Mouse (Mus musculus): ENCODE results near the gene Sept9. TPM values are rescaled to one million over a fixed set of nuclear protein-coding genes. Genes with fewer than 3 reads are reported as not detected.

Sept9 gene
- total and polyA plus RNA-seq, 3 experiments = 115 to 469 (median 292) TPM

DNA sequence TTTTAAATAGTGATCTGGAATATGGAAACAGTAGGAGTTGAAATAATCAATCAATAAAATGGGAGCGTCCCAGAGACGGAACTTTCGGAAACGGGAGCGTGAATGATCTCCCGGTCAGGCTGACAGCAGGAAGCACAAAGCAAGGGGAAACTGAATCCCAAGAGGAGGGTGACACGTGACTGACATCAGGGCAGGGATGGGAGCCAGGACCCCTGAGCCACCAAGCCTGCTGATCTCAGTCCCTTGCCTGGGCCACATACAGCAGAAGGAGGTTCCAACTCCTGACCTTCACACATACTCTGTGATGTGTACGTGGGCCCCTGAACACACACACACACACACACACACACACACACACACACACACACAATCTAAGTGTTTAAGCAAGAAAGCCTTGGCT lies 37.9 kb upstream of the Sept9 start:
- no peak overlapping the region for H3K4me3 ChIP-seq (ENCODE audit: low read depth, low read length)
- DNase-seq (ENCODE audit: low spot score) = no peak
- ATAC-seq (ENCODE audit: extremely low read depth, insufficient number of reproducible peaks, low FRiP score, poor library complexity, severe bottlenecking) = no peak
- no peaks in the 10 kb centered on the region for H3K9me3 ChIP-seq (replicated peaks)
- TF ChIP-seq CTCF (IDR thresholded peaks at IDR 0.05; ENCODE audit: low read depth, low read length) = no peak
- H3K27me3 ChIP-seq (ENCODE audit: insufficient read depth, low read length) = peaks cover 32% of the 10 kb centered on the region
- H3K4me1 ChIP-seq (ENCODE audit: insufficient read depth, low read depth, low read length) = no peaks in the 10 kb centered on the region; the same call in 1 of the 2 replicates
- peaks cover 44% of the 10 kb centered on the region for H3K36me3 ChIP-seq (replicated peaks)

- ATAC-seq (ENCODE audit: extremely low read depth, insufficient number of reproducible peaks, low FRiP score, poor library complexity, severe bottlenecking) (no peak), DNase-seq (ENCODE audit: low spot score) (no peak)
- Histone ChIP-seq H3K36me3 (replicated peaks) (peaks cover 28% of the 10 kb centered on the region), H3K9me3 (replicated peaks) (no peaks in the 10 kb centered on the region), H3K4me1 (ENCODE audit: insufficient read depth, low read depth, low read length) (no peaks in the 10 kb centered on the region; the same call in 1 of the 2 replicates), H3K4me3 (ENCODE audit: low read depth, low read length) (no peak overlapping the region), H3K27me3 (ENCODE audit: insufficient read depth, low read length) (peaks cover 47% of the 10 kb centered on the region)
- TF ChIP-seq GATA1 (IDR thresholded peaks at IDR 0.05; ENCODE audit: borderline replicate concordance, low read length) (no peak), GATA2 (IDR thresholded peaks at IDR 0.05; ENCODE audit: borderline replicate concordance, low read depth, low read length) (no peak), CTCF (IDR thresholded peaks at IDR 0.05; ENCODE audit: low read depth, low read length) (no peak), POLR2AphosphoS5 (IDR thresholded peaks at IDR 0.05; ENCODE audit: insufficient replicate concordance, low read depth, low read length) (no peak), TAL1 (conservative IDR thresholded peaks at IDR 0.05; ENCODE audit: low read depth, low read length) (no peak)
These were observed 36.4 kb upstream of the Sept9 start for GRCm38 (mm10) chr11:117163098-117163497.

GRCm38 (mm10) chr11:117163771-117164170 lies 35.7 kb upstream of the Sept9 start:
- DNase-seq (ENCODE audit: low spot score) = no peak
- Histone ChIP-seq H3K9me3 (replicated peaks) (no peaks in the 10 kb centered on the region), H3K27me3 (ENCODE audit: insufficient read depth, low read length) (peaks cover 53% of the 10 kb centered on the region), H3K36me3 (replicated peaks) (peaks cover 22% of the 10 kb centered on the region), H3K4me3 (ENCODE audit: low read depth, low read length) (no peak overlapping the region), H3K4me1 (ENCODE audit: insufficient read depth, low read depth, low read length) (no peaks in the 10 kb centered on the region; the same call in 1 of the 2 replicates)
- no peak for ATAC-seq (ENCODE audit: extremely low read depth, insufficient number of reproducible peaks, low FRiP score, poor library complexity, severe bottlenecking)
- TF ChIP-seq GATA1 (IDR thresholded peaks at IDR 0.05; ENCODE audit: borderline replicate concordance, low read length) = no peak
- TF ChIP-seq POLR2AphosphoS5 (IDR thresholded peaks at IDR 0.05; ENCODE audit: insufficient replicate concordance, low read depth, low read length) = no peak
- no peak for TF ChIP-seq TAL1 (conservative IDR thresholded peaks at IDR 0.05; ENCODE audit: low read depth, low read length)

- TF ChIP-seq CTCF (IDR thresholded peaks at IDR 0.05; ENCODE audit: low read depth, low read length) (no peak), TAL1 (conservative IDR thresholded peaks at IDR 0.05; ENCODE audit: low read depth, low read length) (no peak), POLR2AphosphoS5 (IDR thresholded peaks at IDR 0.05; ENCODE audit: insufficient replicate concordance, low read depth, low read length) (no peak), GATA2 (IDR thresholded peaks at IDR 0.05; ENCODE audit: borderline replicate concordance, low read depth, low read length) (no peak), GATA1 (IDR thresholded peaks at IDR 0.05; ENCODE audit: borderline replicate concordance, low read length) (no peak)
- peaks cover 48% of the 10 kb centered on the region for H3K27me3 ChIP-seq (ENCODE audit: insufficient read depth, low read length)
- DNase-seq (ENCODE audit: low spot score) = no peak
These were observed 31.0 kb upstream of the Sept9 start for GRCm38 (mm10) chr11:117168278-117169087.

GRCm38 (mm10) chr11:117169088-117169635 lies 30.3 kb upstream of the Sept9 start:
- DNase-seq (ENCODE audit: low spot score) = no peak
- TF ChIP-seq TAL1 (conservative IDR thresholded peaks at IDR 0.05; ENCODE audit: low read depth, low read length) (no peak), GATA2 (IDR thresholded peaks at IDR 0.05; ENCODE audit: borderline replicate concordance, low read depth, low read length) (no peak), GATA1 (IDR thresholded peaks at IDR 0.05; ENCODE audit: borderline replicate concordance, low read length) (no peak), POLR2AphosphoS5 (IDR thresholded peaks at IDR 0.05; ENCODE audit: insufficient replicate concordance, low read depth, low read length) (no peak), CTCF (IDR thresholded peaks at IDR 0.05; ENCODE audit: low read depth, low read length) (no peak)
- Histone ChIP-seq H3K27me3 (ENCODE audit: insufficient read depth, low read length) (peaks cover 44% of the 10 kb centered on the region), H3K4me1 (ENCODE audit: insufficient read depth, low read depth, low read length) (no peaks in the 10 kb centered on the region; the same call in 1 of the 2 replicates), H3K4me3 (ENCODE audit: low read depth, low read length) (no peak overlapping the region), H3K9me3 (replicated peaks) (peaks cover 2% of the 10 kb centered on the region; the same call in 1 of the 2 replicates), H3K36me3 (replicated peaks) (no peaks in the 10 kb centered on the region)
- no peak for ATAC-seq (ENCODE audit: extremely low read depth, insufficient number of reproducible peaks, low FRiP score, poor library complexity, severe bottlenecking)

More at GRCm38 (mm10) chr11:117168278-117169087, 31.0 kb upstream of the Sept9 start:
- Histone ChIP-seq H3K4me3 (ENCODE audit: low read depth, low read length) (no peak overlapping the region), H3K36me3 (replicated peaks) (no peaks in the 10 kb centered on the region), H3K4me1 (ENCODE audit: insufficient read depth, low read depth, low read length) (no peaks in the 10 kb centered on the region; the same call in 1 of the 2 replicates), H3K9me3 (replicated peaks) (peaks cover 2% of the 10 kb centered on the region; the same call in 1 of the 2 replicates)
- no peak for ATAC-seq (ENCODE audit: extremely low read depth, insufficient number of reproducible peaks, low FRiP score, poor library complexity, severe bottlenecking)

DNA sequence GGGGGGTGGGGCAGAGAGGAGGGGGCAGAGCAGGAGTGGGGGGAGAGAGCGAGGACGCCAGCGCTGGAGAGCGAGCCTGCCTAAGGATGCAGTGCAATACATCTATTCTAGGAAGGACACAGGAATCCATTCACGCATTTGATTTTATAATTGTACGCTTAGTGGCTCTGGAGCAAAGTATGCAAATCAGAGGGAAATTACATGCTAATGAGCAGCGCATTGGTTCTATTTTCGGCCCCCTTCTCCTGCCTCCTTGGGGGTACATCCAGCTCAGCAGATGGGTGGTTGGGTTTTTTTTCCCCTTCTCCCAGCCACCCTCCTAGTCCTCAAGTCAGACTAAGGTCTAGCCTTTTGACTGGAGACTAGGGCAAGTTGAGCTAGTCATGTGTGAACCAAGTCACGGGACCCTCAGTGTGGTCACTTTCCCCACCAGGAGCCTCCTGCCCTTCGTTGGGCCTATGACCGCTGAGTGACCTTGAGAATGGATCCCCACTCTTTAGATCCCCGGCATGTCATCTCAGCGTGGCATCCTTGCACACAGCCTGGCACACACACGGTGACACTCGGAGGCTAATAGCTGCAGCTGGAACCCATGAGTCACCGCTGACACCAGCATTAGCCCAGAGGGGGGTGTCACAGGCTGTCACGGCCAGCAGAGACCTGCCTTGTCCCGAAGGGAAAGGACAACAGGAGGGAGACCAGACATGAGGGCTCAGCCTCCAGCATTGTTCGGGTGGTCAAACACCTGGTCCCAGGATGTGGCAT lies 29.5 kb upstream of the Sept9 start:
- ATAC-seq (ENCODE audit: extremely low read depth, insufficient number of reproducible peaks, low FRiP score, poor library complexity, severe bottlenecking) (no peak), DNase-seq (ENCODE audit: low spot score) (no peak)
- Histone ChIP-seq H3K27me3 (ENCODE audit: insufficient read depth, low read length) (peaks cover 47% of the 10 kb centered on the region), H3K4me1 (ENCODE audit: insufficient read depth, low read depth, low read length) (peaks cover 2% of the 10 kb centered on the region), H3K36me3 (replicated peaks) (no peaks in the 10 kb centered on the region), H3K4me3 (ENCODE audit: low read depth, low read length) (no peak overlapping the region), H3K9me3 (replicated peaks) (peaks cover 2% of the 10 kb centered on the region; the same call in 1 of the 2 replicates)
- no peak for TF ChIP-seq TAL1 (conservative IDR thresholded peaks at IDR 0.05; ENCODE audit: low read depth, low read length)

All from G1E (cell line).